Mouse (Mus musculus) forebrain, embryonic 16.5 days (tissue): ENCODE measurements around the gene Ulk4. TPM values are rescaled to one million over a fixed set of nuclear protein-coding genes. Genes with fewer than 3 reads are reported as not detected.
A peak's percentile ranks its signal among the peaks of the same experiment; 100 is the strongest.

Source experiments
- ATAC-seq: fragments of 200-750 bp; cut with Nextera tagmentation; 2 replicates; pipeline ENCODE4 v1.8.0; 2017; ENCODE audit warnings: mild to moderate bottlenecking, moderate library complexity
- H3K27ac ChIP-seq: fragments of 300-500 bp; sonication (generic); 2 replicates; pipeline ENCODE4 v1.5.1; 2014; ENCODE audit warnings: low read length, control low read depth
- H3K27me3 ChIP-seq: fragments of 300-500 bp; sonication (generic); replicated peaks from 2 replicates; pipeline ENCODE4 v1.6.1; 2014; ENCODE audit warnings: low read length; ENCODE audit not compliant: control insufficient read depth, insufficient read depth
- H3K36me3 ChIP-seq: fragments of 300-500 bp; sonication (generic); 2 replicates; pipeline ENCODE4 v1.6.1; 2014; ENCODE audit not compliant: control insufficient read depth, insufficient read depth
- H3K4me1 ChIP-seq: fragments of 300-500 bp; sonication (generic); replicated peaks from 2 replicates; pipeline ENCODE4 v1.6.1; 2014; ENCODE audit warnings: low read length; ENCODE audit not compliant: control insufficient read depth, insufficient read depth
- H3K4me2 ChIP-seq: fragments of 300-500 bp; sonication (generic); 2 replicates; pipeline ENCODE4 v1.6.1; 2014; ENCODE audit warnings: mild to moderate bottlenecking, low read length, control low read depth
- H3K4me3 ChIP-seq: fragments of 300-500 bp; sonication (generic); replicated peaks from 2 replicates; pipeline ENCODE4 v1.5.1; 2014; ENCODE audit warnings: mild to moderate bottlenecking, low read length, control low read depth
- H3K9ac ChIP-seq: fragments of 300-500 bp; sonication (generic); replicated peaks from 2 replicates; pipeline ENCODE4 v1.6.1; 2014; ENCODE audit warnings: low read depth, low read length, control low read depth
- H3K9me3 ChIP-seq: fragments of 300-500 bp; sonication (generic); 2 replicates; pipeline ENCODE4 v1.6.1; 2016; ENCODE audit warnings: low read length; ENCODE audit not compliant: control insufficient read depth
- whole genome bisulfite sequencing: fragments of 180-500 bp; shearing (Covaris S2); extraction: QIAGEN DNeasy Blood & Tissue Kit; methylation state at CpG from one replicate; pipeline ENCODE4 v1.1.7; 2014; 5-methylcytosine and 5-hydroxymethylcytosine counted together
- polyA plus RNA-seq: library from polyadenylated mRNA; unstranded; fragments of >200 nt; fragmentation: Nextera tagmentation; extraction: Ambion mirVana; gene quantifications from 2 replicates; pipeline ENCODE4 v1.2.1, GENCODE M21; 2015

The Ulk4 gene
- polyA plus RNA-seq, 1 experiment from 2014 or later: 115 TPM

DNA sequence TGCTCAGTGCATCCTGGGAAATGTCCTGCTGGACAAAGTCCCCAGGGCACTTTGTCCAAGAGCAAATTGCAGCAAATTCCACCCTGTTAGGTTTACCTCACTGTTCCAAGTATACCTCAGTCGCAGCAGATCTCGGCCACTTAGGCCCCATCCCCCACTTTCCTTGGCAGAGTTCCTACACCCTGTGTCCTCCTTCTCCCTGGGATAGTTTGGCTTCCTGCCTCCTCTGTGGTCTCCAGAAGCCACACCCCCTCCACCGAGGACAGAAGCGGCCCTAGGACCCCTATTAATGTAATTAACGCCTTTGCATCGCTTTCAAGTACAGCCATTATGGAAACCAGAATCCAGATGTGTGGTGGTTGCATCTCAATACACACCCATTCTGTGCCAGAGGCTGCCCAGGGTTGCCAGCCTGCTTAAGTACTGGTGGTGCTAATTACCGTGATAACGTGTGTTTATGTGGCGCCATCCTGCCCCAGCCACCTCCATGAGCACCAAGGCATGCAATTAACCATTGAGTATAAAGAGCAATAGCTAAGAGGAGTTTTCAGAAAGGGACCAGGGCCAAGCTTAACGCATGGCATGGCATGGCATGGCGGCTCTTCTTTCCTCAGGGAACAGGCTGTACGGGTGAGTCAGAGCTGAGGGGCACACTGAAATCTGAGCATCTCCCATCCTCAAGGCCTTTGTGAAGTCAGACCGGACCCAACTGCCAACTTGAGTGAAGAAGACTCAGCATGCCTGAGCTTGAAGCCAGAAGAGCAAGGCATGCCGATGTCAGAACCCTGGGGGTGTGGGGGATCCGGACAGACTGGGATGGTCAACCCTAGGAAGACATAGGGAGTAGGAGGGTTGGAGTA is 275.1 kb downstream of the Ulk4 start:
- Histone ChIP-seq H3K4me2 (no peak overlapping the region), H3K4me3 (no peak overlapping the region), H3K36me3 (no peaks in the 10 kb centered on the region), H3K4me1 (peaks cover 17% of the 10 kb centered on the region), H3K9ac (no peak overlapping the region), H3K9me3 (no peaks in the 10 kb centered on the region), H3K27ac (no peak overlapping the region), H3K27me3 (no peaks in the 10 kb centered on the region)
- 35% methylated on average over 15 of the region's 15 CpGs for WGBS
- peak; percentile 51 for ATAC-seq

DNA sequence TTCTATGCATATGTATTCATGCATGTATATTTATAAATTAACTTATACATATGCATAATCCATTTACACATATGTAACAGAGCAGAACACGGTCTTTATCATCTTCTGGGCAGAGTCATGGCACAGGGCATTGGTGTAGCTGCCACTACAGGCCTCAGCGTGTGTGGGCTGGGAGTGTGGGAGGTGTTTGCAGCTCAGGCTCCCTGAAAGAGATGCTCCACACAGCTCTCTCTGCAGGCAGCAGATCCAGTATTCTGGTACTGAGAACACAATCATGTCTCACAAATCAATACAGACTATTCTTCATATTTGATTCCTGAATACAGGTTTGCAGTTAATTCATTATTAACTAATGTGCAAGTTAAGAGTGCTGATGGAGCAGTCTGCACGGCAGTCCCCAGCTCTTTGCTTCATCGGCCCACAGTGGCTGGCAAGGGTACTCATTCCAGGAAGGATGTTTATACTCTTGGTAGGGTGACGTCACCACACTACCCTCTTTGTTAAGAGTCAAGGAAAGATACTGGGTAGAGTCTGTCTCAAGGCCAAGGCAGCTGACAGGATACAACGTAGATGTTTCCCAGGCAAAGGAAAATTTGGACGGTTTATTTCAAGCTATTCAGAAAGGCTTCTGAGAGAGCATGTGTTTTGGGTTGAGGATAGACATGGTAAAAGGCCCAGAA is 276.2 kb downstream of the Ulk4 start:
- Histone ChIP-seq H3K27ac (peak overlapping the region; percentile 47; the same call in 1 of the 2 replicates), H3K9ac (0 out of 2 replicates have a peak overlapping the region, but pooled peaks have one; percentile 15), H3K36me3 (no peaks in the 10 kb centered on the region), H3K4me3 (no peak overlapping the region), H3K4me1 (peaks cover 17% of the 10 kb centered on the region), H3K9me3 (no peaks in the 10 kb centered on the region), H3K4me2 (no peak overlapping the region), H3K27me3 (no peaks in the 10 kb centered on the region)
- WGBS: 36% methylated on average over 7 of the region's 7 CpGs
- ATAC-seq: 0 out of 2 replicates have a peak, but pooled peaks have one; percentile 54

DNA sequence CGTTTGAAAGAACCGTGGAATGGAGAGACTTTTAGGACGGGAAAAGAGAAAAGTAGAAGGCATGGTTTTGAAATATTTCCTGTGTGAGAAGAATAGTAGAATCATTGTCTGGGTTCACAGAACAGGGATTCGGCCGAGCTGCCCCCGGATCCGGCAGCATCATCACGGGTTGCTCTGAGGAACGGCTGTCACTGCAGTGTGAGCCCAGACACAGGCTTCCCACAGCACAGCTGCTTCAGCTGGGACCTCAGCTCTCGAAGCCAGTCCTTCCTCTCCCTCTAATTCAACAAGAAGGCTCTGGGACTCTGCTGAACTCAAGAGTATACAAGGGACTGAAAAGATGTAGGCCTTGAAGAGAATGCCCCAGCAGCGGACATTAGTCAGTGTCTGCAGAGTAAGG is 278.3 kb downstream of the Ulk4 start:
- no peaks in the 10 kb centered on the region for H3K9me3 ChIP-seq
- ATAC-seq: no peak
- no peak overlapping the region for H3K9ac ChIP-seq
- H3K27me3 ChIP-seq: no peaks in the 10 kb centered on the region
- H3K4me3 ChIP-seq: no peak overlapping the region
- 74% methylated on average over 11 of the region's 11 CpGs for WGBS
- H3K36me3 ChIP-seq: no peaks in the 10 kb centered on the region
- H3K27ac ChIP-seq: no peak overlapping the region
- no peak overlapping the region for H3K4me2 ChIP-seq
- peaks cover 20% of the 10 kb centered on the region for H3K4me1 ChIP-seq

DNA sequence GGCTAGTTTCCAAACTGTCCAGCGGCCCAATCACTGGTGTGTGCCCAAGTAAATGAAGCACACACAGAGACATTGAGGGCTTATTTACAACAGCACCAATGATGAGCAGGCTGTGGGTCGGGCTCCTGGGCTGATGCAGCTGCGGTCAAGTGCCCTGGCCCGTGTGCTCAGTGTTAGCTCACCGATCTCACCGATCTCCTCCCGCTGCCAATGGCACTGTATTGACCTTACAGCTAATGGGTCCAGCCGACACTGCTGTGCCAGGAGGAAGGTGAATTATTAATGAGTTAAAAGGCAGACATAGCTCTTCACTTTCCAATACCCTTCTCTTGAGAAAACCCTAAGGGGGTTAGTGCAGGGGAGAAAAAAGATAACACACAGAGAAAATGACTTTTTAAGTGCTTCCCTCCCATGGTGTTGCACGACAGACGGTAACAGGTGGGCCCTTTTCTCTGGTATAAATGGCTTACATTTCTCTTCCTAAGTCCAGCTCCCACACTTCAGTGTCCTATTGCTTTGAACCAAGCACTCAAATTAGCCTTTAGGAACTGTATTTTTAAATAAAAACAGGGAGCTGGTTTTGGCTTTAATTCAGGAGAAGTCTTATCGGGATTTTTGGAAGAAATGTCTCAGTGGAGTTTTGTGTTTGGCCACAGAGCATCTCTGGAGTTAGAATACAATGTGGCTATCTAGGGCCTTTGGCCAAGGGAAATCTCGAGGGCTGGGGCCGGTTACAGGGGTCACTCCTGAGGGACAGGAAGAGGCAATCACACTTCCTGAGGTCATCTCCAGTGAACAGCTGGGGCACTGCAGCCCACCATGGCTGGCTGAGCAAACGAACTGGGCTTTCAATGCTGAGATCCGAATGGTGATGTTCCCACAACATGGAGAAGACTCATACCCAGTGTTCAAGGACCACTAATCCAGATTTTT is 282.5 kb downstream of the Ulk4 start:
- no peak for ATAC-seq
- Histone ChIP-seq H3K27ac (no peak overlapping the region), H3K27me3 (no peaks in the 10 kb centered on the region), H3K36me3 (no peaks in the 10 kb centered on the region), H3K4me2 (no peak overlapping the region), H3K9ac (no peak overlapping the region), H3K4me3 (no peak overlapping the region), H3K9me3 (no peaks in the 10 kb centered on the region), H3K4me1 (peaks cover 17% of the 10 kb centered on the region)
- WGBS: 68% methylated on average over 15 of the region's 15 CpGs

DNA sequence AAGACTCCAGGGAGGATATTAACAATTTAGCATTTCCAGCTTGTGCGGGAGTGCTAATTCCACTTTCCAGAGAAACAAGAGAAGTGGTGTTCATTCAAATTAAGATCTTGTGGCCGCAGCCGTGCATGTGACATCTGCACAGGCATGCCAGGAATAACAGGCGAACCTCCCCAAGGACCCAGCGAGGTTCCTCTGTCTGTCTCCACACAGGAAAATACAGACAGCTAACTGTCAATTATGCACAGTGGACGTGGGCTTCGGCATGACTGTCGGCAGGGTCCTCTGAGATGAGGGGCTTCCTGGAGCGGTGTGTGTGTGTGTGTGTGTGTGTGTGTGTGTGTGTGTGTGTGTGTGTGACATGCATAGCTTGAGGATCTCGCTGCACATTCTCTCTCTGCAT is 284.0 kb downstream of the Ulk4 start:
- H3K27ac ChIP-seq: no peak overlapping the region
- H3K9ac ChIP-seq: no peak overlapping the region

DNA sequence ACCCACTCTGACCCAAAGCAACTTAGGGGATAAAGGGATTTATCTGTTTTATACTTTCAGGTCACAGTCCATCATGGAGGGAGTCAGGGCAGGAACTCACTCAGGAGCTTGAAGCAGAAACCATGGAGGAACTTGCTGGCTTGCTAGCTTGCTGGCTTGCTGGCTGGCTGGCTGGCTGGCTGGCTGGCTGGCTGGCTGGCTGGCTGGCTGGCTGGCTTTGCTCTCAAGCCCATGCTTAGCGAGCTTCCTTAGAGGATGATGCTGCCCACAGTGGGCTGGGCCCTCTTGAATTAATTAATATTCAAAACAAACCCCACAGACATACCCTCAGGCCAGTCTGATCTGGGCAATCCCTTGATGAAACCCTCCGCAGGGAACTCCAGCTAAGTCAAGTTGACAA is 285.2 kb downstream of the Ulk4 start:
- H3K9ac ChIP-seq: no peak overlapping the region
- 61% methylated on average over 2 of the region's 2 CpGs for WGBS
- H3K4me1 ChIP-seq: peaks cover 29% of the 10 kb centered on the region
- no peak overlapping the region for H3K27ac ChIP-seq
- no peak for ATAC-seq
- H3K9me3 ChIP-seq: no peaks in the 10 kb centered on the region
- H3K4me3 ChIP-seq: no peak overlapping the region
- H3K27me3 ChIP-seq: no peaks in the 10 kb centered on the region
- no peak overlapping the region for H3K4me2 ChIP-seq
- no peaks in the 10 kb centered on the region for H3K36me3 ChIP-seq

More for the DNA sequence above, 284.0 kb downstream of the Ulk4 start:
- H3K9me3 ChIP-seq: no peaks in the 10 kb centered on the region
- peaks cover 23% of the 10 kb centered on the region for H3K4me1 ChIP-seq
- no peak; the same call in 1 of the 2 replicates for ATAC-seq
- no peaks in the 10 kb centered on the region for H3K27me3 ChIP-seq
- H3K36me3 ChIP-seq: no peaks in the 10 kb centered on the region
- H3K4me2 ChIP-seq: no peak overlapping the region
- H3K4me3 ChIP-seq: no peak overlapping the region
- WGBS: 54% methylated on average over 10 of the region's 10 CpGs

DNA sequence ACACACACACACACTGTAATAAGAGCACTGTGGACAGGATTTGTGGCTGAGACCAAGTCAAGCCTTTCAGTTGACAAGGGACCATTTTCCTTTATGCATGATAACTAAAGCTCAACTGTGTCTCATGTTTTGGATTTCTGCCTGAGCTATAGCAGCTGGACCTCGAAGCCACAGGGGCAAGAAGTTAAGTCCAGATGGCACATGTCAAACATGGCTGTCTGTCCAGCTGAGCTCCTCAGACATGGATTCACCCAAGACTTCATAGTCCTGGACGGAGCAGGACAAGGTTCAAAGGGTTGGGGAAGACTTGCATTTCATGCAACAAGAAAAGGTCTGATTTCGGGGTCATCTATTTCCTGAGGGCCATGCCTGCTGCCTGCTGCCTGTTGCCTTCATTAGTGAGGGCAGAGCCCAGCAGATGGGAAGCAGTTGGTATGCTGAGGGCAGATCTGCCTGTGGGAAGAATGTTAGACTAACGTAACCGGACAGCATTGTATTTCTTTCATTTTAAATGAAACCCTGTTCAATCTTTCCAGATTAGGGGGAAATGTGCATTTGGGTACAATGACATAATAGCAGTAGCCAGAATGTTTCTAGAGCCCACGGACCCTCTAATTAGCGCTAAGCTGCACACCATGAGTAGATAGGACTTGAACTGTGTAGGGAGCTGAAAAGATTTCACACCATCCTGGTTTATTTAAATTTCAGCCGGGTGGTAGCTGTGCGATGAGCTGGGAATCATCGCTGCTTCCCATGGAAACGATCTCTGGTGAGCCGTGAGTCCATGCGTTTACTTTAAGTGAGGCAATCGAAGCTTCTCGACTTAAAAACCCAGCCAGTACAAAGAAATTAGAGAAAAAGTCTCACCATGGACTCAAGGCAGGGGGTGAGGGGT is 286.9 kb downstream of the Ulk4 start:
- Histone ChIP-seq H3K36me3 (no peaks in the 10 kb centered on the region), H3K4me1 (peaks cover 29% of the 10 kb centered on the region), H3K4me3 (no peak overlapping the region), H3K4me2 (no peak overlapping the region), H3K9me3 (no peaks in the 10 kb centered on the region), H3K27ac (peak overlapping the region; percentile 6; the same call in 1 of the 2 replicates), H3K27me3 (no peaks in the 10 kb centered on the region), H3K9ac (no peak overlapping the region)
- ATAC-seq: peak; percentile 45; the same call in 1 of the 2 replicates
- 20% methylated on average over 15 of the region's 15 CpGs for WGBS

DNA sequence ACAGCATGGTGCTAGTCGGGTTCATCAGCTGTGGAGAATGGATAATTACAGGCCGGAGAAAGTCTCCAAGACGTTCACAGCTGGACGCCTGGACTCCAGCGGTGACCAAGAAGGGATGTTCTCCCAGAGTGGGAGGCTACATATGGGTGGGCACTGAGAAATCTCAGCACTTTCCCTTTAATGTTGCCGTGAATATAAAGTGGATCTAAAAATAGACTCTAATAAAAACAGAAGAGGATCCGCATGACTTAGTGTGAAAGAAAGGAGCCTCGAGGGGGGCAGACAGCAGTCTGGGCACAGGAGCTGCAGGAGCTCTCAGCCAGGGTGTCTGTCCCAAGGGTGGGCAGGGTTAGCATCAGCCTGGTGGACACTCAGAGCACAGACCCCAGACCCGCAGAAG is 288.9 kb downstream of the Ulk4 start:
- ATAC-seq: peak; percentile 67
- Histone ChIP-seq H3K9ac (peak overlapping the region; percentile 22; the same call in 1 of the 2 replicates), H3K27me3 (no peaks in the 10 kb centered on the region), H3K9me3 (no peaks in the 10 kb centered on the region), H3K36me3 (no peaks in the 10 kb centered on the region), H3K4me1 (peaks cover 26% of the 10 kb centered on the region), H3K27ac (peak overlapping the region; percentile 68), H3K4me2 (no peak overlapping the region; the same call in 1 of the 2 replicates), H3K4me3 (no peak overlapping the region)
- WGBS: 40% methylated on average over 9 of the region's 9 CpGs
